Mouse (Mus musculus) right cerebral cortex, postnatal 25 days (tissue): ENCODE results near the gene Dennd1b.

Experiments used
- DNase-seq: peaks from one replicate; pipeline ENCODE4 v3.0.0; 2022

Gene Dennd1b

DNA sequence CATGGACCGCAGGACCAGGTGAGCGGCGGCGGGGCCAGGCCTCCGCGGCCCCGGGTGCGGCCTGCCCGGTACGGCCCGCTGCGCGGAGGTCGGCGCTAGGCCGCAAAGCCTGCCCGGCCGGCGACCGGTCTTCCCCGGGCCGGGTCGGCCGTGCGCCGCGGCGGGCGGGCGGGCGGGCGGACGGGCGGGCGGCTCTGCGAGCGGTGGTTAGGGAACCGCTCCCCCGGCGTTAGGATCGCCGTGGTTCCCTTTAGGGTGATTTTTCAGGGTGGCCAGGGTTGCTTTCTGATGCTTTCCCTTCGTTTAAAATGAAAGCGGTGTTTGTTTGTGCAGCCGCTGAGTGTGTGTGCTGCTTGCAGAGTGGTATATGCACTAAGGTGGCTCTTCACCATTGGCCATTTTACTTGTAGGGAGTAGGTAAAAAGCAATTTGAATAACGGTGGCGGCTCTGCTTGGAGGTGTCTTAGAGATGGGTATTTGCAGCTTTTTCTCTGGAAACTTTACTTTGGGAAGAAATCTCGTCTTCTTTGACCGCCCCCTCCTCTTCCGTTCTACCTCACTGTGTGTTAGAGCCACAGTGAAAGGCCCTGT is 728 bp downstream of the Dennd1b start:
- DNase-seq: peak; percentile 67

DNA sequence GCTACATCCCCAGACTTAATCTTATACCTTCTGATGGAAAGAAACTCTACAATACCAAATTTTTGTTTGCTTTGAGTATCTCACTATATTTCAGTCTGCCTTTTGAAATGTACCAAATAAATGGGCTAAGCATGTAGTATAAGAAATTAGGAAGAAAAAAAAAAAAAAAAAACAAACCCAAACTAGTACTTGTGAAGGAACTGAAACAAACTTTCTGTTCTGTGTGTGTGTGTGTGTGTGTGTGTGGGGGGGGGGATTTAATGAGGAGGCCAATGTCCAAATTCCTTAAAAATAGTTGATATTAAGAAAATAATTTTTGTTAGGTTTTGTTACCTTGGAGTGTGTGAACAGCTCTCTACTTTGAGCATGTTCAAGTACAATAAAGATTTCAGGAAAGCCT is 1.8 kb downstream of the Dennd1b start:
- DNase-seq: no peak

DNA sequence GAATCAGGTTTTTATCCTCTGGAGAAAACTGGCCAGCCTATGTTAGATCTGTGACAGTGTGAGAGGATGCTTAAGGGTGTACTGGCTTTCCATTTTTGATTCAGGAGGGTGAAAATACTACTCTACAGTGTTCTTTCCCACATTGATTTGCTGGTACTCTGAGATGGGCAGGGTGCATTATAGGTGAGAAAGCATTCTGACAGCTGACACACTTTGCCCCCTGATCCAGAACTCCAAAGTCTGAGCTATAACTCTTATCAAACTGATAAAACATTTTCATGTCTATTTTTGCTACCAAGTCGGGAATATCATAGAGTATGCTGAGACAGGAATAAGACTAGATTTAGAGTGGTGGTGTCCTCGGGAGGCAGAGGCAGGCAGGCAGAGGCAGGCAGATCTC is 2.3 kb downstream of the Dennd1b start:
- no peak for DNase-seq

DNA sequence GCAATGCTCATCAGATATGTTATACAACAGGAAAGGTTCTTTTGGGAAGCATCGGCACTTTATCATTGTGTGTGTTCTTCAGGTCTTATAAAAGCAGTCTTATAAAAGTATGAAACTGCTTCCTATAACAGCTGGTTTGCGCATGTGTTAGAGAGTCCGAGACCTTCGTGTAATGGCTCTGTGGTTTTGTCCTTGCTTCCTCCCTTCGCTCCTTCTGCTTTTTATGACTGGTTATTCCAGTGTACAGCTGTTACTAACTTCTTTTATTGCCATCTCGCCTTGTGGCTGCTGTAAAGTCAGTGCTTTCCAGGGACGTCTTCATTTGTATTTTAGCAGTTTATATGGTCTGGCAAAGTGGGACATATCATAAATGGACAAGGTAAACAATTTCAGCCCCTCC is 4.2 kb downstream of the Dennd1b start:
- DNase-seq: no peak

DNA sequence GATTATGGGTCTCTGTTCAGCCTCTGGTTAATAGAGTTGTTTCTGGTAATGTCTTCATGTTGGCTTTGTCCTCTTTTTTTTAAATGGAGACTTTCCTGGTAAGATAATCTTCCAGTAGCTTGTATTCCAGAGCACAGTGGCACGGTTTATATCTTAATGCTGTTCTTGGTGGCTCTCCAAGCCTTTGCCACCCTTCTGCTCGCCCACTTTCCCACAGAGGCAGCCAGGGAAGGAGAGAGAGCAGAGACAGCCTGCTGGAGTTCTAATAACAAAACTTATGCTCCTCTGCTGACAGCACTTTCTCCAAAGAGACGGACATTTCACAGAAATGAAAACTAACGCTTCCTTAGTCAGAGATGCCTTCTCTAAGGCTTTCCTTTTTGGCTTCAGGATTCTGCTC is 6.8 kb downstream of the Dennd1b start:
- peak; percentile 47 for DNase-seq

DNA sequence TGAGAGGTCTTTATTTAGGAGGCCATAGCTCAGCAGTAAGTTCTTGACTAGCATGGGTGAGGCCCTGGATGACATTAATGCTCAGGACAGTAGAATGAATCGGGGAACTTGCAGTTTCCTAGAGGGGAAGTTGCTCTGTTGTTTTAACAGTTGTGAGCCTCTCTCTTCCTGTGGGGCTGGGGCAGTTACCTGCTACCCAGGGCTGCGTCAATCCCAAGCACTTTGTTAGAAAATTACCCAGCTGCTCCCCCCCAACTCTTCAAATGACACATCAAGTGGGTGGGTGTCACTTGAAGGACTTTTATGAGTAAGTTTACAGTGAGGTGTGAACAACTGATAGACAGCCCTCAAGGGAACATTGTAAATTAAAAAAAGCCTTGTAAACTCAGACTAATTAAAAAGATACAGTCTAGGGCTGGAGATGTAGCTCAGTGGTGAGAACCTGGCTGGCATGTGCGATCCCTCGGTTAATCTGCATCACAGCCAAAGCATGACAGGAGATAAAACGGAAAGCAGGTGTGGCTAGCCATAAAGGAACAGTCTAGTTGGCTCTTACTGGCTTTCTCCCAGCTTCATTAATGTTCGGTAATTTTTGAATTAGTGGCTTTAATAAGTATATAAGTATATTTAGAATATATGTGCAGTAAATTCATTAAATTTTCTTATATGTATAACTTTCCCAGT is 10.4 kb downstream of the Dennd1b start:
- DNase-seq: no peak

DNA sequence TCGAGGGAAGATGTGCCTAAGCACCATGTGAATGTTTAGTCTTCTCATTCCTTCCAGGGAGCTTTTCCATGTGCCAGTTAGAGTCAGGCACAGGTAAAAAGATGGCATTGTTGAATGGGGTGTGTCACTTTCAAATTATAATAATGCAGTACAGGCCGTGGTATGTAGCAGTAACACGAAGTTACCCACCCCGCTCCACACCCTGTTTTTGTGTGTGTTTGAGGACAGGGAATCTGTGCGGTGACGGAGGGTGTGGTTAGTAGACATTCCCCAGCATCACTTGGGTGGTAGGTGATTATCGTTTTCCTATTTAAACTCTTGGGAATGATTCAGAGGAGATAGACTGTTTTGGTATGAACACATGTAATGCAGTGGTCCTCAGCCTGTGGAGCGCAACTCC is 11.6 kb downstream of the Dennd1b start:
- DNase-seq: no peak

DNA sequence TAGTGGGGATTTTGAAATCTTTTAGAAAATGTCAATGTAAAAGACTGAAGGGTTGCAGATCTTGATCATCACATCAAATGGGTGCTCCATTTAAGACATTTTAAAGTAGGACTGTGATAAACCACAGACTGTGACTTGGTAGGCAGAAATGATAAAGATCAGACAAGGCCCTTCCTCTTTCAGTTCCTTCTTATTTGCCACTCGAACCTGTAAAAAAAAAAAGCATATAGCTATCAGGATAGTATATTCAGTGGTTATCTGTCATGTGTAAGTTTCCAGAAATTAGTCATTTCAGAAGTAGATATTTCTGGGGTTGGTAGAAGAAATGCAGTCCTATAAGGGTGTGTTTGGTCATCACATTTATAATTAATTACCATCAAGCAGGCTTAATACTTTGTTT is 12.7 kb downstream of the Dennd1b start:
- DNase-seq: no peak

DNA sequence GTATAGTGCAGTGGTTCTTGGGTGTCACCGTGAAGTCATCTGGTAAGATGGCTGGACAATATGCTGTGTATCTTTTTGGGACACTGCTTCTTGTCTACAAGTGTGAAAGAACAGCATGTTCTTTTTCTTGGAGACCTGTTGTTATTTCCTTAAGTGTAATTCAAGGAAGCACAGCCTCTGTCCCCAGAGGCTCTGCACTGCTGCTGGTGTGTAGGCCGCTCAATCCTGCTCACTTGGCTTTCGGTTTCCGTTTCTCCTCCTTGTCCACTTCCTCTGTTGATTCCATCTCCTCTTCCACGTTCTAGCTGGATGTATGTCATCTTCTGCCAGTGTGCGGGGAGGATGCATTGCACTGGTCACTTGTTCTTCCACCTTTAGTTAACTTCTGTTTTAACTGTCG is 19.0 kb downstream of the Dennd1b start:
- DNase-seq: no peak

DNA sequence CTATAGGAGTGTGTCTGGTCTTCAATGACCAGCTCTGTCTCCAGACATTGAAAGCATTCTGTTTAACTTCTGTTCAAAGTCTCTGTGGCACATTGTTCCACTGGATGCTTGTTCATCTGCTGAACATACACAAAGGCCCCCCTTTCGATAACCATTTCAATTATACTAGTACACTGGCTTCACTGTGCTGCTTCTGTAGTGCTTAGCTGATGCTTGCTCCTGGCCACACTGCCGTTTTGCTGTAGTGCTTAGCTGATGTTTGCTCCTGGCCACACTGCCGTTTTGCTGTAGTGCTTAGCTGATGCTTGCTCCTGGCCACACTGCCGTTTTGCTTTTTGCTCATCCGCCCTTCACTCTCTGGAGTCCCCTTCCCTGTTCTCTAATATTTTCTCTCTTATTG is 19.4 kb downstream of the Dennd1b start:
- DNase-seq: no peak

DNA sequence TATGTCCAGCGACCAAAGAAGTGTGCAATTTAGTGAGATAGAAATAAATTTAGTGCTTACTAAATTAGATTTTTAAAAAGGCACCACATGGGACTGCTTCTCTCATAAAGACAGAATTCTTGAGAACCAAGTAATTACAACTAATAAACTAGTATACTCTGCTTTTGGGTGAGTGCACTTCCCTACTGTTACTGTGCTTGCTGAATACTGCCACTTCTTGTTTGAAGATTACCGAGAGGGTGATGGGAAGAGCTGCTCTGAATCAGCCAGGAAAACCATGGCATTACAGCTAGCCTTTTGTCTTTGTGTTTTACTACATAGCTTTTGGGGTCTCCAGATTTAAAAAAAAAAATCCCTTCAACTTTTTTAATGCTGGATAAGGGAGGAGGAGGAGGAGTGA is 19.8 kb downstream of the Dennd1b start:
- no peak for DNase-seq

DNA sequence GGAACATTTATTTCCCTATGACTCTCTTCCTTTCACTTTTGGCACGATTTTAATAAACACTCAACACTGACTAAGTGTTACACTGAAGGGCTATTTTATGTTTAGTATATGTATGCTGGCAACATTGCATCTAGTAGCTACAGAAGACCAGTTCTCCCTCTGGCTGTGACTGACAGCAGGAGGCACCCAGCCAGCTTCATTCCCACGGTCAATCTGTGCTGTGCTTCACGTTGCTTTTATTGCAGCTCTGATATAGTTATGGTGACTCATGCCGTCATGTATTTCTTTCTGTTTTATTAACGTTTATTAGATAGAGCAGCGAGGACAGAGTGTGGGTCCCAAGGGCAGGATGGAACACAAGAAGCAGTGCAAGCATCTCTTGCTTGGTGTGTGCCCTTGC is 20.2 kb downstream of the Dennd1b start:
- DNase-seq: peak; percentile 56

DNA sequence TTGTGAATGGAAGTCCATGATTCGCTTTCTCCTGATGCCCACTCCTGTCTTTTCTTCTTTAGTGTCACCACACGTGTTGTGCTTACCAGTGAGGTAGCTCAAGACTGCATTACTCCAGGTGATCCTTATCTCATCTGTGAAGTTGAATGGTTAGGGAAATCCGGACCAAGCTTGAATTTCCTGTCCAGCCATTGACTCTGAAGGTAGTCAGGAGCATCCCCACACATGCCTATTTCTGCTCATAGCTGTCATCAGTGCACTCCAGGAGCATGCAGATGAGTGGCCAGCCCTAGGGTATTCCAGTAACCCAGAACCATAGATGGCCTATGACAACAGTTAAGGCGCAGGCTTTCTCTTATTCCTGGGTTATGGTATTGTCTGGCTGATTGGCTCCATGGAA is 20.9 kb downstream of the Dennd1b start:
- no peak for DNase-seq

DNA sequence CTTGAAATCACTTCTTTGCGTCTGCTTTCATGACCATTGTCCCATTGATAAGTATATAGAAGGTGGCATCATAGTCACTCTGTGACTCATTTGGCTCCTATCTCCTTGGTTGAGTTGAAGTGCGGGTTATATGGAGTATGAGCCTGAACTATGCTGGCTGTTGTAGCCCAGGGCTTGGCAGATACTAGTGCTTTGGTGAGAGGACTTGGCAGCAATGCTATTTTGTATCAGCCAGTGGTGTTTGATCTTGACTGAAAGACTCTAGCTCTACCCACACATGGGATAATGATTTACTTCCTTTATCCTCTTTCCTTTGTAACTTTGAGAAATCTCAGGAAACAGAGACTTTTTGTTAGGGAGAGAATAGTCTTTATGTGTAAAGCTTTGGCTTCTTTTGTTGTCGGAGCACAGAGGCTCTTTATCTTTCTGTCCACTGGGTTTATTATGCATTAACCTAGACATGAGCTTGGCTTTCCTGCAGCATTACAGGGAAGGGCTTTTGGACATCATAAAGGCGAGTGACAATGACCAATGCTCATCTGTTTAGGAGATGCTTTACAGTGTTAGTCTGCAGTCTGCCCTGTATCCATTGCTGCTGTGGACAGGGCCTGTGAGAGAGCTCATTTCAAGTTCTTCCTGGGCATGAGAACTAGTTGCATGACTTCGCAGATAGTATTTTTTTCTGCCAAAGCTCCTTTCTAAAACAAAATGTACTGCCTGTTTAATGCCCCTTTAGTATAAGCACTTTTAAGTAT is 29.3 kb downstream of the Dennd1b start:
- no peak for DNase-seq

DNA sequence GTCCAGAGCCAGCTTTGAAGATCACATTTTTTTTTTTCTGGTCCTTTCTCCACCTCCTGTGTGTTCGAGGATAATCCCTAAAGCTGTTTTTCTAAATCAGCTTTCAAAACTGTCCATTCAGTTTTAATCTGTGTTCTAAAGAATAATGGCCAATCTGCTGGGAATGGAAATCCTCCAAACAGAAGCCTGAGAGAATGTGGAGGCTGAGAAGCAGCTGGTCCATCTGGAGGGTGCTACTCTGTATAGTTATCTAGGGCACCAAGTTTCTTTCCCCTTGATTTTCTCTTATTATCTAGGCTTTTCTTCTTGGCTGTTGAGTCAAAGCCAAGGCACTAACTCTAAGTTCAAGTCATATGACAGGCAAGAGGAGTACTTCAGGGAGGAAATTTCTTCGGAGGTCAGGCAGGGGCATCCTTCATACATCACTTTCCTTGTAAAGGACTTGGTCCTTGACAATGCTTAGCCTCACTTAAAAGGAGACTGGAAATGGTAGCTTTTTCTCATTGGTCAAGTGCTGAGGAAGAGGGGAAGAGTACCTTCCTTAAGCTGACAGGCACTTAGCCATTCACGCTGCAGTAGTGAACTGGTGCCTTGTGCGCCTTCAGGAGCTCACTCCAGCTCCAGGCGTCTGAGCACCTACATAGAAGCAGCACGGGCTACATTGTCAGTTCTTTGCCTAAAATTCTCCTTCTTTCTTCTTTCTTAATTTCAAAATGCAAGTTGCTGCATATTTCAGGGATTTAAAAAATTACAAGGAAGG is 32.6 kb downstream of the Dennd1b start:
- DNase-seq: peak; percentile 36

DNA sequence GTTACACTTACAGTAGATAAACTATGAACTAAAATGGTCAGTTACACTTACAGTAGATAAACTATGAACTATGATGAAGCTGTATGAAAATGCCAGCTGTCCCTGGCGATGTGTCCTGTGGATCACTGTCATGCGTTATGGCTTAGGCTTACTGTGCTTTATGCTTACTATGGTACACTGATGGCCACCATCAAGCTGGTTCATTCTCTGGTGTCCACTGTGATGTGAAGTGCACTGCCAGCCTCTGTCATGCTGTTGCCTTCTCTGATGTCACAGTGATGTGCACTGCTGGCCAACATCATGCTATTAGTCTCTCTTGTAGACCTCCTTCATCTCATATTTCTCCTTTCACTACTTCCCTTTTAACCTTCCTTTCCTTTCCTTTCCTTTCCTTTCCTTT is 33.4 kb downstream of the Dennd1b start:
- DNase-seq: no peak

DNA sequence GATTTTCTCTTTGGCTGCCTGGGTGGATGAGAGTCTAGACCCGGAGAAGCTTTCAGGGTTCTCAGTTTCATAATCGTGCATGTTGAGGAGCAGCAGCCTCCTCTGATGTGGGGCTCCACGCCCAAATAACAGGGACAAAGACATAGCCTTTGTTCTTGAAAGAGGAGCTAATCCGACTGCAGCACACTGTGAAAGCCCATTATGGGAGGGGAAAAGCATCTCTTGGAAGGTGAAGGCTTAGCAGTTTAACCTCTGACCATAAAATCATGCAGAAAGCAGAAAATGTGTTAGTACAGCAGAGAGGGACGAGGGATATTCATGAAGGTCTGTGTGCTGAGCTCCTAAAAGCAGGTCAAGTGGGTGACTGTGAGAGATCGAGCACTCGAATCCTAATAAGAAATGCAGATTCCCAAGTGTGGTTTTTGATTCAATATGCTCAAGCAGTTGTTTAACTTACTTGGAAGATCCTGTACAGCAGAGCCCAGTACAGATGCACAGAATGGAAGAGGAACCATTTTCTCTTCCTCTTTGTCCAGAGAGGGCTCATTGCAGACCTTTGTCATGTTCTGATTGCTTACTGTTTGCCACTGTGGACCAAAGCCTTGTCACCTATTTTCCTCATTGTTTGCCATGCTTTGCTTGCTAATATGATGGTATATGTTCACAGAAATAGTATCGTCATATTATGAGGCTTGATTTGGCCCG is 37.6 kb downstream of the Dennd1b start:
- DNase-seq: no peak

DNA sequence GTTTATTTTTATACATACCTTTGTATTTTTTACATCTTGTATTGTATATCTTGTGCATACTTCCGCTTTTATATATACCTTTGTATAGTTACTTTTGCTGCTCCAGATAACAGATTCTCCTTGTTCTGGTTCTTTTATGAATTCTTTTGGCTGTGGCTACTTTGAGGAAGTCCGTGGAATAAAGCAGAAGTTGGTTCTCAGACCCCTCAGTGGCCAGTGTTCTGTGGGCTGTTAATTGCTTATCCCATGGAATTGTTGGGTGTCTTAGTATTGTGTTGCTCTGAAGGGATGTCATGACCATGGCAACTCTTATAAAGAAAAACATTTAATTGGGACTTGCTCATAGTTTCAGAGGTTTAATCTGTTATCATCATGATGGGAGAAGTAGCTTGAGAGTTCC is 40.3 kb downstream of the Dennd1b start:
- DNase-seq: no peak

DNA sequence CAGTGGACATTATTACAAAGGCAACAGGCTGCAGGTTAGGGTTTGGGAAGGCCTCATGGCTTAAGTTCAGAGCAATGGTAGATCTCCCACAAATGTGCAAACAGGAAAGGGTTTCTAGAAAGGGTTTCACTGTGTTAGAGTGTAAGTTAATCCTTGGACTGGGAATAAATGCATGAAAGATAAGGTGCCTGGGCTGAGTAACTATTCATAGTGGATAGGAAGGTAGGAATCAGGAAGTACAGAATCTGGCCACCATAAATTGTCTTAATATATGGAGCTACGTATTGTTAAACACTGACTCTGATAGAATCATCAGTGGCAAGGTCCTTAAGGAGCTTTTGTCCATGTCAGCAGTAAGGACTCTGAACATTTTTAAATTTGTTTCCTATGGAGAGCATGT is 42.8 kb downstream of the Dennd1b start:
- DNase-seq: no peak

DNA sequence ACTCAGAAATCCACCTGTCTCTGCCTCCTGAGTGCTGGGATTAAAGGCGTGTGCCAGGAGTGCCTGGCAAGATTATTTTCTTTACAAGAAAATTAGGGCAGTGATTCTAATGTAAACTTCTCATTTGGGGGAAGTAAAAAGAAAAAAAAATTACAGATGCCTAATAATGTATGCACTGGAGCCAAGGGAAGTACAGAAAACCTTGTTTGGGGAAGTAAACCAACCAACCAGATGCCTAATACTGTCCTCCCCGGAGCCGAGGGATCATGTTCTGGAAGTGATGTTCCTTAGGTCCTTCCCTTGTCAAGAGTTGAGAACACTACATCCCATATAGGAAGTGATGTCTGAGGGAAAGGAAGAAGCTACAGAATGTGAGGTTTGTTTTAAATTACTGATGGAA is 44.2 kb downstream of the Dennd1b start:
- DNase-seq: no peak

DNA sequence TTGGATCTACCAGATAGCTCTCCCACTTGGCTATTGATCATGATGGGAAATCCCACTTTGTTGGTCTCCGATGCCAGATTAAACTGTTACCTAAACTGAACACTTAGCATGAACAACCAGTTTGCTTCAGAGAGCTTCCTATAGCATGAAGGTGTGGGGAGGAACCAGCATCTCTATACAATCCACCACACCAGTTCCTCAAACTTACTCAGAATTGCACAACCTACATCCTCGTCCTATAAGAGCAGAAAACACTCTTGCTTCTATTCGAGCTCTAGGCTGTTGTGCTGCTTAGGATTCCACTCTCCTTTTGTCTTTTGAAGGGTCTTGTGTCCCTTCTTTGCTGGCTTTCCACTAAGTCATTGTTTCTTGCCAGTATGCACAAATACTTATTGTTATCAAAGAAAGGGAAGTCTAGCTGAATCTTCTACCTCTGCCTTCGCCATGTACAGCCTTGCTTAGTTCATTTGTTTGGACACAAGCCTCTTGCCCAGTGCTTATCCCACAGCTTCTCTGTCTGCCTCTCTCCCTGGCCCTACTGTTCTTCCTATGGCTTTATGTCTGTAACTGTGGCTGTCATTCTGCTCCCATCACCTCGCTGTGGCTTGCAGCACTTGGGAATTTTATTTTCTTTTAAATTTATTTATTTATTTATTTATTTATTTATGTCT is 52.0 kb downstream of the Dennd1b start:
- no peak for DNase-seq

DNA sequence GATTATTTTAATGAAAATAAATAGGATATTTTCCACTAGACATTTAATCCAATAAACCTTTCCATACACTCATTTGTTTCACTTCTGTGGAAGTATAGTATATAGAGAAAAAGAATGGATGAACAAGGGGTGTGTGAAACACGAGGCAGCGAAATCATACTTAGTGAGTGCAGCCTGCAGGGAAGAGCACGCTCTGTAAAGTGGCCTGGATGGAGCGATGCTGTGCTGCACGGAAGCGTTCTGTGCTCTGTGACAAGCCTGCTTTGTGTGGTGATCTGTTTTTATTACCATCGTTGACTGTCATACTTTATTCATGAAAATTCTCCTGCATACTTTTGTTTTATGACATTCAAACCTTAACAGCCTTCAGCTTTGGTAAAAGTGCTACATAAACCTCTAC is 58.1 kb downstream of the Dennd1b start:
- no peak for DNase-seq
